Mouse (Mus musculus): ENCODE measurements around the gene 1700015F17Rik. TPM values are rescaled to one million over a fixed set of nuclear protein-coding genes. Genes with fewer than 3 reads are reported as not detected.
A peak's percentile ranks its signal among the peaks of the same experiment; 100 is the strongest.

1700015F17Rik gene
- polyA plus RNA-seq, 1 experiment, result not detected

DNA sequence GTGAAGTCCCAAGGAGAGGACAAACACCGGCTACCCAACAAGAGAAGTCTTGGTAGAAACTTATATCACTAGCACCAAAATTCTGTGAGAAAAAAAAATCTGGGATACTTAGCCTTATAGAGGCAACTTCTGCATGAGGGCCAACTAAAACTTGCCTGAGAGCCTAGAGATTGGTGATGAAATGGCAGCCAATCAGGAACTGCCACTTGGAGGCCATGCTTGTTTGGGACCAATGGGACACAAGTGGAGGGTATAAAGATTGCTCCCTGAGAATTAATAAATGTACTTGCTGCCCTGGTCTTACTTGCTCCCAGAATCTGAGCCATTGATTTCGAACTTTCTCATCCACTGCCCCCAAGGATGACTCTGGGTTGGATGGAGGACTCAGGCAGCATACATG, 57.5 kb downstream of the 1700015F17Rik start:
- no peak overlapping the region for H3ac ChIP-seq (ENCODE audit: control insufficient read depth, insufficient read length)
- TF ChIP-seq E2F4 (IDR thresholded peaks at IDR 0.05; ENCODE audit: insufficient read depth) (no peak), MYOG (IDR thresholded peaks at IDR 0.05; ENCODE audit: control insufficient read depth in 1 of 3, insufficient read depth in 1 of 3, insufficient read length in 2 of 3, low read depth in 2 of 3) (no peak), TCF3 (IDR thresholded peaks at IDR 0.05; ENCODE audit: insufficient read length, low read depth) (no peak), MYOD1 (IDR thresholded peaks at IDR 0.05; ENCODE audit: control insufficient read depth in 1 of 3, insufficient read length in 2 of 3, low read depth in 2 of 3) (no peak), REST (IDR thresholded peaks at IDR 0.05; ENCODE audit: insufficient read depth, insufficient read length) (no peak), MAX (IDR thresholded peaks at IDR 0.05; ENCODE audit: low read depth) (no peak), SRF (IDR thresholded peaks at IDR 0.05; ENCODE audit: control insufficient read depth, insufficient read length, low read depth) (no peak), TCF12 (IDR thresholded peaks at IDR 0.05; ENCODE audit: insufficient read depth, poor library complexity, severe bottlenecking) (no peak), USF1 (IDR thresholded peaks at IDR 0.05; ENCODE audit: low read depth) (no peak), CEBPB (IDR thresholded peaks at IDR 0.05; ENCODE audit: insufficient read depth, poor library complexity, severe bottlenecking) (no peak), POLR2AphosphoS2 (IDR thresholded peaks at IDR 0.05; ENCODE audit: insufficient read length, low read depth) (no peak), POLR2A (IDR thresholded peaks at IDR 0.05; ENCODE audit: insufficient read length, low read depth) (no peak)
- H3K27me3 ChIP-seq (ENCODE audit: control insufficient read depth, insufficient read depth, insufficient read length), result no peaks in the 10 kb centered on the region
- H3K36me3 ChIP-seq (ENCODE audit: control insufficient read depth, insufficient read depth), result no peaks in the 10 kb centered on the region
- H3K4me2 ChIP-seq (ENCODE audit: low read depth), result no peak overlapping the region
- no peak overlapping the region for H3K4me3 ChIP-seq
- H3K79me2 ChIP-seq (ENCODE audit: control insufficient read depth, insufficient read depth), result no peaks in the 10 kb centered on the region

DNA sequence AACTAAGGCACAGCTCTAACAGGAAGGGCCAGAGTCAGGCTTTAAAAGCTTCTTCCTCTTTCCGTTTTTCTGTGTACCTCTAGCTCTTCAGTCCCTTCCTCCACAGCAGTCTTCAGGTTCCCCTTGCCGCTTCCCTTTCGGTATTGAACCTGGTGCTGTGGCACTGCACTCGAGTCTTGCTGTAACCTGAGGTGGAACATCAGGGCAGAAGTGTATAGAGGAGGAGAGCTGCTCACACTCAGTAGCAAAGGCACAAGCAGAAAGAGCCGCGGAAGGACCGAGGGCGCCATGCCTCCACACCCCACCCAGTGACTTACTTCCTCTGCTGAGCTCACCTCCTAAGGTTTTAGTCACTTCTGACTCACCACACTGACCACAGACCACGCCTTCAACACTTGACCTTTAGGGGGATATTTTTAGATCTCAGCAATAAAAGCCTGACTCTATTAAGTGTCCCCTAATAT, 58.9 kb downstream of the 1700015F17Rik start, which contains the start of gene Cdk14:
Cdk14 (minus strand) TSS at position 321 of the 464 bp plus-strand sequence.
- no peaks in the 10 kb centered on the region for H3K79me2 ChIP-seq (ENCODE audit: control insufficient read depth, insufficient read depth)
- H3K4me3 ChIP-seq, result peak within 1 kb of the TSS; percentile 33

GRCm38 (mm10) chr5:5419253-5419652, 59.7 kb downstream of the 1700015F17Rik start:
- TF ChIP-seq CEBPB (IDR thresholded peaks at IDR 0.05; ENCODE audit: insufficient read depth, poor library complexity, severe bottlenecking) (0 out of 2 replicates have a peak, but pooled peaks have one; percentile 25), E2F4 (IDR thresholded peaks at IDR 0.05; ENCODE audit: insufficient read depth) (no peak), POLR2AphosphoS2 (IDR thresholded peaks at IDR 0.05; ENCODE audit: insufficient read length, low read depth) (no peak), SRF (IDR thresholded peaks at IDR 0.05; ENCODE audit: control insufficient read depth, insufficient read length, low read depth) (no peak)
- H3K36me3 ChIP-seq (ENCODE audit: control insufficient read depth, insufficient read depth), result no peaks in the 10 kb centered on the region
- peak overlapping the region; percentile 68 for H3ac ChIP-seq (ENCODE audit: control insufficient read depth, insufficient read length)
- peak overlapping the region; percentile 82 for H3K4me2 ChIP-seq (ENCODE audit: low read depth)
- H3K4me3 ChIP-seq, result peak overlapping the region; percentile 33
- H3K27me3 ChIP-seq (ENCODE audit: control insufficient read depth, insufficient read depth, insufficient read length), result no peaks in the 10 kb centered on the region
- H3K79me2 ChIP-seq (ENCODE audit: control insufficient read depth, insufficient read depth), result no peaks in the 10 kb centered on the region

More for the DNA sequence above, 58.9 kb downstream of the 1700015F17Rik start, which contains the start of gene Cdk14:
- H3K4me2 ChIP-seq (ENCODE audit: low read depth), result peak within 1 kb of the TSS; percentile 82
- TF ChIP-seq SRF (IDR thresholded peaks at IDR 0.05; ENCODE audit: control insufficient read depth, insufficient read length, low read depth), result no peak
- peak; percentile 77 for TF ChIP-seq POLR2AphosphoS2 (IDR thresholded peaks at IDR 0.05; ENCODE audit: insufficient read length, low read depth)
- peak; percentile 80 for TF ChIP-seq POLR2A (IDR thresholded peaks at IDR 0.05; ENCODE audit: insufficient read length, low read depth)
- no peak for TF ChIP-seq USF1 (IDR thresholded peaks at IDR 0.05; ENCODE audit: low read depth)
- no peaks in the 10 kb centered on the region for H3K36me3 ChIP-seq (ENCODE audit: control insufficient read depth, insufficient read depth)
- H3K27me3 ChIP-seq (ENCODE audit: control insufficient read depth, insufficient read depth, insufficient read length), result no peaks in the 10 kb centered on the region
- peak within 1 kb of the TSS; percentile 68 for H3ac ChIP-seq (ENCODE audit: control insufficient read depth, insufficient read length)

DNA sequence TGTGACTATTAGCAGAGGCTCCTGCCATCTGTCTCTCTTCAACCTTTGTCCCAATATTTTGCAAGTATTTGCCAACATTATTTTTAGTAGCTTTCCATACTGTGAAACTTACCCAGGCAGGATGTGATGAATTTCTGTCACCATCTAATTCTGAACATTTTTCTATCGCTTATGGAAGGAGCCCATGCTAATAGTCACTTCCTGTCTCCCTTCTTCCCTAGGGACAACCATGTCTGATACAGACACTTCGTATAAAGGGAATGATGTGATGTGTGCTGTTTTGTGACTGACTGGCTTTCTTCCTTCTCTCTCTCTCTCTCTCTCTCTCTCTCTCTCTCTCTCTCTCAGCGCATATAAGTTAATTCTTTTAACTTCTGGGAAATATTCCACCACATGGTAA, 64.1 kb downstream of the 1700015F17Rik start:
- no peaks in the 10 kb centered on the region for H3K27me3 ChIP-seq (ENCODE audit: control insufficient read depth, insufficient read depth, insufficient read length)
- H3ac ChIP-seq (ENCODE audit: control insufficient read depth, insufficient read length), result no peak overlapping the region
- TF ChIP-seq REST (IDR thresholded peaks at IDR 0.05; ENCODE audit: insufficient read depth, insufficient read length) (no peak), CEBPB (IDR thresholded peaks at IDR 0.05; ENCODE audit: insufficient read depth, poor library complexity, severe bottlenecking) (no peak), POLR2AphosphoS2 (IDR thresholded peaks at IDR 0.05; ENCODE audit: insufficient read length, low read depth) (no peak), MYOG (IDR thresholded peaks at IDR 0.05; ENCODE audit: control insufficient read depth in 1 of 3, insufficient read depth in 1 of 3, insufficient read length in 2 of 3, low read depth in 2 of 3) (no peak), POLR2A (IDR thresholded peaks at IDR 0.05; ENCODE audit: insufficient read length, low read depth) (no peak), E2F4 (IDR thresholded peaks at IDR 0.05; ENCODE audit: insufficient read depth) (no peak), MYOD1 (IDR thresholded peaks at IDR 0.05; ENCODE audit: control insufficient read depth in 1 of 3, insufficient read length in 2 of 3, low read depth in 2 of 3) (no peak), TCF12 (IDR thresholded peaks at IDR 0.05; ENCODE audit: insufficient read depth, poor library complexity, severe bottlenecking) (no peak), SRF (IDR thresholded peaks at IDR 0.05; ENCODE audit: control insufficient read depth, insufficient read length, low read depth) (no peak), TCF3 (IDR thresholded peaks at IDR 0.05; ENCODE audit: insufficient read length, low read depth) (no peak), USF1 (IDR thresholded peaks at IDR 0.05; ENCODE audit: low read depth) (no peak), MAX (IDR thresholded peaks at IDR 0.05; ENCODE audit: low read depth) (no peak)
- H3K4me2 ChIP-seq (ENCODE audit: low read depth), result no peak overlapping the region
- no peak overlapping the region for H3K4me3 ChIP-seq
- no peaks in the 10 kb centered on the region for H3K79me2 ChIP-seq (ENCODE audit: control insufficient read depth, insufficient read depth)
- no peaks in the 10 kb centered on the region for H3K36me3 ChIP-seq (ENCODE audit: control insufficient read depth, insufficient read depth)

GRCm38 (mm10) chr5:5411886-5412285, 67.1 kb downstream of the 1700015F17Rik start:
- Histone ChIP-seq H3K79me2 (ENCODE audit: control insufficient read depth, insufficient read depth) (no peaks in the 10 kb centered on the region), H3K36me3 (ENCODE audit: control insufficient read depth, insufficient read depth) (no peaks in the 10 kb centered on the region), H3K4me2 (ENCODE audit: low read depth) (no peak overlapping the region), H3K4me3 (no peak overlapping the region), H3K27me3 (ENCODE audit: control insufficient read depth, insufficient read depth, insufficient read length) (no peaks in the 10 kb centered on the region), H3ac (ENCODE audit: control insufficient read depth, insufficient read length) (no peak overlapping the region)
- TF ChIP-seq SRF (IDR thresholded peaks at IDR 0.05; ENCODE audit: control insufficient read depth, insufficient read length, low read depth) (no peak), REST (IDR thresholded peaks at IDR 0.05; ENCODE audit: insufficient read depth, insufficient read length) (no peak), CEBPB (IDR thresholded peaks at IDR 0.05; ENCODE audit: insufficient read depth, poor library complexity, severe bottlenecking) (no peak), TCF12 (IDR thresholded peaks at IDR 0.05; ENCODE audit: insufficient read depth, poor library complexity, severe bottlenecking) (no peak), POLR2A (IDR thresholded peaks at IDR 0.05; ENCODE audit: insufficient read length, low read depth) (no peak), POLR2AphosphoS2 (IDR thresholded peaks at IDR 0.05; ENCODE audit: insufficient read length, low read depth) (no peak), E2F4 (IDR thresholded peaks at IDR 0.05; ENCODE audit: insufficient read depth) (no peak), USF1 (IDR thresholded peaks at IDR 0.05; ENCODE audit: low read depth) (no peak), MYOG (IDR thresholded peaks at IDR 0.05; ENCODE audit: control insufficient read depth in 1 of 3, insufficient read depth in 1 of 3, insufficient read length in 2 of 3, low read depth in 2 of 3) (no peak), MAX (IDR thresholded peaks at IDR 0.05; ENCODE audit: low read depth) (no peak), MYOD1 (IDR thresholded peaks at IDR 0.05; ENCODE audit: control insufficient read depth in 1 of 3, insufficient read length in 2 of 3, low read depth in 2 of 3) (no peak), TCF3 (IDR thresholded peaks at IDR 0.05; ENCODE audit: insufficient read length, low read depth) (no peak)

All from myocyte (in vitro differentiated cells).